Mouse (Mus musculus): ENCODE measurements around the gene Gm10643.

Gene Gm10643

GRCm38 (mm10) chr8:84038015-84038414, 26.9 kb downstream of the Gm10643 start:
- DNase-seq, result no peak

- DNase-seq, result no peak
Measured at GRCm38 (mm10) chr8:84032777-84033176, 32.2 kb downstream of the Gm10643 start.

- DNase-seq, result no peak
Measured at GRCm38 (mm10) chr8:84029272-84029671, 35.7 kb downstream of the Gm10643 start.

- no peak for DNase-seq
Measured at GRCm38 (mm10) chr8:84027449-84027848, 37.5 kb downstream of the Gm10643 start.

- DNase-seq, result no peak
Measured at GRCm38 (mm10) chr8:84025863-84026262, 39.1 kb downstream of the Gm10643 start.

- DNase-seq, result peak; percentile 27
Measured at GRCm38 (mm10) chr8:84024171-84024570, 40.8 kb downstream of the Gm10643 start.

- DNase-seq, result no peak
Measured at GRCm38 (mm10) chr8:84023631-84024030, 41.3 kb downstream of the Gm10643 start.

- no peak for DNase-seq
Measured at GRCm38 (mm10) chr8:84023085-84023484, 41.9 kb downstream of the Gm10643 start.

- no peak for DNase-seq
Measured at GRCm38 (mm10) chr8:84021569-84021968, 43.4 kb downstream of the Gm10643 start.

GRCm38 (mm10) chr8:84021096-84021495, 43.8 kb downstream of the Gm10643 start, which contains the start of gene Palm3:
Palm3 (plus strand) TSS chr8:84021471.
- no peak for DNase-seq

- no peak for DNase-seq
Measured at GRCm38 (mm10) chr8:84019738-84020137, 45.2 kb downstream of the Gm10643 start.

GRCm38 (mm10) chr8:84015833-84016232, 49.1 kb downstream of the Gm10643 start:
- no peak for DNase-seq

All from cerebellum, adult 9-10 months (tissue).